Mouse (Mus musculus): Measurements from ENCODE around the gene C4b. TPM values are rescaled to one million over a fixed set of nuclear protein-coding genes. Genes with fewer than 3 reads are reported as not detected.

C4b gene
- total and polyA plus RNA-seq, 3 experiments: not detected

- H3K79me2 ChIP-seq (replicated peaks; ENCODE audit: control insufficient read depth, extremely low read depth, insufficient read depth, poor library complexity, severe bottlenecking): no peaks in the 10 kb centered on the region
- DNase-seq (ENCODE audit: extremely low read depth): no peak
- H3K4me3 ChIP-seq (replicated peaks in 1 of 3; ENCODE audit: low read depth in 2 of 3, low read length in 2 of 3, poor library complexity in 1 of 3): no peak overlapping the region
- H3K9me3 ChIP-seq (replicated peaks; ENCODE audit: low read length): peaks cover 4% of the 10 kb centered on the region
- no peak for TF ChIP-seq TCF12 (IDR thresholded peaks at IDR 0.05; ENCODE audit: low read depth, low read length)
- no peak for TF ChIP-seq SMC3 (IDR thresholded peaks at IDR 0.05; ENCODE audit: low read depth, low read length)
- no peak for TF ChIP-seq RAD21 (IDR thresholded peaks at IDR 0.05; ENCODE audit: low read depth, low read length)
- TF ChIP-seq MAX (IDR thresholded peaks at IDR 0.05; ENCODE audit: low read length): no peak
- TF ChIP-seq ZNF384 (IDR thresholded peaks at IDR 0.05; ENCODE audit: low read depth, low read length): no peak
- TF ChIP-seq USF2 (conservative IDR thresholded peaks at IDR 0.05; ENCODE audit: low read depth, low read length): no peak
- TF ChIP-seq ZMIZ1 (IDR thresholded peaks at IDR 0.05; ENCODE audit: low read depth, low read length): no peak
- no peak for TF ChIP-seq E2F4 (IDR thresholded peaks at IDR 0.05; ENCODE audit: insufficient replicate concordance, low read depth, low read length)
- TF ChIP-seq SIN3A (IDR thresholded peaks at IDR 0.05; ENCODE audit: low read length): no peak
- TF ChIP-seq GABPA (IDR thresholded peaks at IDR 0.05; ENCODE audit: insufficient replicate concordance, low read depth, low read length): no peak
- no peak for TF ChIP-seq ELF1 (IDR thresholded peaks at IDR 0.05; ENCODE audit: low read depth, low read length)
- no peak for TF ChIP-seq CHD1 (IDR thresholded peaks at IDR 0.05; ENCODE audit: low read depth, low read length)
- no peak for TF ChIP-seq NRF1 (IDR thresholded peaks at IDR 0.05; ENCODE audit: low read depth, low read length)
- no peak for TF ChIP-seq MEF2A (IDR thresholded peaks at IDR 0.05; ENCODE audit: borderline replicate concordance, low read depth, low read length)
- no peaks in the 10 kb centered on the region for H3K36me3 ChIP-seq (replicated peaks in 1 of 2; ENCODE audit: control insufficient read depth in 1 of 2, insufficient read depth in 1 of 2, low read length in 1 of 2)
- H3K27ac ChIP-seq (ENCODE audit: insufficient read depth, low read depth): no peak overlapping the region
- no peak overlapping the region for H3K9ac ChIP-seq (ENCODE audit: insufficient read depth, low read depth)
- dilution Hi-C loops (cut with MboI; ENCODE audit: extremely low pct_ligation_motif_present, extremely low pct_unique_long_range_greater_than_20kb, low sequenced_read_pairs): no loop called here
- peaks cover 10 to 19% of the 10 kb centered on the region in 2 experiments; a peak in 3 of 4 replicates for H3K4me1 ChIP-seq (ENCODE audit: control insufficient read depth in 1 of 2, insufficient read depth in 2 of 2)
- no peak overlapping the region for H3K4me2 ChIP-seq (ENCODE audit: insufficient read depth, low read depth, poor library complexity, severe bottlenecking)
- in situ Hi-C loops (cut with MboI; ENCODE audit: low pct_ligation_motif_present, low pct_unique_long_range_greater_than_20kb, low sequenced_read_pairs): no loop called here
- peaks cover 84% of the 10 kb centered on the region for H3K27me3 ChIP-seq (replicated peaks)
Observed at GRCm38 (mm10) chr17:34684253-34684893, 59.3 kb downstream of the C4b start.

DNA sequence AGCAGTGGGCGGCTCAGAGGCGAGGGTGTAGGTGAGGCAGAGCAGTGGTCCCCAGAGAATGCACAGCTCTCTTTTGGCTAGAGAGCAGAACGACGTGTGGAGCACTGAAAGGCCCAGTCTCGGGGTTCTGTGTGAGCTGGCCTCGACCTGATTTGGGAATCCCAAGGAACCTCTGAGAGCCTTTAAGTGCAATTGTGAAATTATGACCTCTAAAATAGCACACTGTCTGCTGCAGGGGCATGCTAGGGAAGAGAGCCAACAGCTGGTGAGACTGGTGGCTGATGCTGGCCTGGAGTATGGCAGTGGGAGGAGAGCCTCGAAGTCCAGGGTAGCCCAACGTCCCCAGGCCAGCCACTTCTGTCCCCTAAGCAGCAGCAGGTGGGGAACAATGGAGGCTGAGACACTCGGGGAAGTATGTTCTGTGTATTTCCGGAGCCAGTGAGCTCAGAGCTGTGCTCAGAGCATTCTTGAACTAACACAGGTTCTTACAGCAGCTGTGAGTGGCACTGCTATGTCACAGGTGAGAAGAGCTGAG, 59.9 kb downstream of the C4b start:
- in situ Hi-C loops (cut with MboI; ENCODE audit: low pct_ligation_motif_present, low pct_unique_long_range_greater_than_20kb, low sequenced_read_pairs): no loop called here

More for the DNA sequence above, 59.9 kb downstream of the C4b start:
- dilution Hi-C loops (cut with MboI; ENCODE audit: extremely low pct_ligation_motif_present, extremely low pct_unique_long_range_greater_than_20kb, low sequenced_read_pairs): no loop called here
- H3K9me3 ChIP-seq (replicated peaks; ENCODE audit: low read length): peaks cover 4% of the 10 kb centered on the region
- H3K4me2 ChIP-seq (ENCODE audit: insufficient read depth, low read depth, poor library complexity, severe bottlenecking): no peak overlapping the region
- H3K4me1 ChIP-seq (ENCODE audit: control insufficient read depth in 1 of 2, insufficient read depth in 2 of 2): peaks cover 10 to 19% of the 10 kb centered on the region in 2 experiments; a peak in 3 of 4 replicates
- peaks cover 85% of the 10 kb centered on the region for H3K27me3 ChIP-seq (replicated peaks)
- no peaks in the 10 kb centered on the region for H3K79me2 ChIP-seq (replicated peaks; ENCODE audit: control insufficient read depth, extremely low read depth, insufficient read depth, poor library complexity, severe bottlenecking)
- TF ChIP-seq SMC3 (IDR thresholded peaks at IDR 0.05; ENCODE audit: low read depth, low read length) (no peak), ZKSCAN1 (IDR thresholded peaks at IDR 0.05; ENCODE audit: borderline replicate concordance, low read depth, low read length) (no peak), NRF1 (IDR thresholded peaks at IDR 0.05; ENCODE audit: low read depth, low read length) (no peak), CHD1 (IDR thresholded peaks at IDR 0.05; ENCODE audit: low read depth, low read length) (no peak), MAFK (IDR thresholded peaks at IDR 0.05; ENCODE audit: insufficient replicate concordance, low read length) (0 out of 2 replicates have a peak, but pooled peaks have one; percentile 23), MEF2A (IDR thresholded peaks at IDR 0.05; ENCODE audit: borderline replicate concordance, low read depth, low read length) (no peak), BHLHE40 (IDR thresholded peaks at IDR 0.05; ENCODE audit: low read depth, low read length) (no peak), MXI1 (IDR thresholded peaks at IDR 0.05; ENCODE audit: low read depth, low read length) (no peak)
- no peaks in the 10 kb centered on the region for H3K36me3 ChIP-seq (replicated peaks in 1 of 2; ENCODE audit: control insufficient read depth in 1 of 2, insufficient read depth in 1 of 2, low read length in 1 of 2)
- DNase-seq (ENCODE audit: extremely low read depth): peak; percentile 25
- no peak overlapping the region for H3K27ac ChIP-seq (ENCODE audit: insufficient read depth, low read depth)
- H3K4me3 ChIP-seq (replicated peaks in 1 of 3; ENCODE audit: low read depth in 2 of 3, low read length in 2 of 3, poor library complexity in 1 of 3): no peak overlapping the region
- no peak overlapping the region for H3K9ac ChIP-seq (ENCODE audit: insufficient read depth, low read depth)

Data from CH12.LX (cell line).